Mouse (Mus musculus) forebrain, postnatal 0 days (tissue): Measurements from ENCODE around the gene Pcca. TPM values are rescaled to one million over a fixed set of nuclear protein-coding genes. Genes with fewer than 3 reads are reported as not detected.

Source experiments
- ATAC-seq: fragments of 200-750 bp; cut with Nextera tagmentation; 2 replicates; pipeline ENCODE4 v1.8.0; 2017; ENCODE audit warnings: mild to moderate bottlenecking, moderate library complexity
- DNase-seq: peaks from one replicate; pipeline ENCODE4 v3.0.0-alpha.2; 2015
- H3K27ac ChIP-seq: fragments of 300-500 bp; sonication (generic); 2 replicates; pipeline ENCODE4 v1.5.1; 2014; ENCODE audit warnings: low read depth, mild to moderate bottlenecking, antibody characterized with exemption, low read length, moderate library complexity, mixed read lengths
- H3K27me3 ChIP-seq: fragments of 300-500 bp; sonication (generic); 2 replicates; pipeline ENCODE4 v1.6.1; 2014; ENCODE audit warnings: mild to moderate bottlenecking, low read length, mixed read lengths; ENCODE audit not compliant: insufficient read depth
- H3K36me3 ChIP-seq: fragments of 300-500 bp; sonication (generic); 2 replicates; pipeline ENCODE4 v1.6.1; 2014; ENCODE audit warnings: mild to moderate bottlenecking, moderate library complexity; ENCODE audit not compliant: insufficient read depth
- H3K4me1 ChIP-seq: fragments of 300-500 bp; sonication (generic); 2 replicates; pipeline ENCODE4 v1.6.1; 2014; ENCODE audit warnings: antibody characterized with exemption; ENCODE audit not compliant: insufficient read depth
- H3K4me2 ChIP-seq: fragments of 300-500 bp; sonication (generic); 2 replicates; pipeline ENCODE4 v1.6.1; 2014; ENCODE audit warnings: low read depth, mild to moderate bottlenecking, moderate library complexity
- H3K4me3 ChIP-seq: fragments of 300-500 bp; sonication (generic); 2 replicates; pipeline ENCODE4 v1.5.1; 2014; ENCODE audit warnings: low read depth, low read length, mixed read lengths
- H3K9ac ChIP-seq: fragments of 300-500 bp; sonication (generic); 2 replicates; pipeline ENCODE4 v1.6.1; 2014; ENCODE audit warnings: mild to moderate bottlenecking
- H3K9me3 ChIP-seq: fragments of 300-500 bp; sonication (generic); 2 replicates; pipeline ENCODE4 v1.6.1; 2016; ENCODE audit warnings: low read length
- CTCF ChIP-seq: sonication (generic); IDR thresholded peaks from 2 replicates; pipeline ENCODE4 v1.5.1; 2016; ENCODE audit warnings: antibody characterized with exemption, control low read depth, low read depth
- WGBS: fragments of 180-500 bp; shearing (Covaris S2); extraction: QIAGEN DNeasy Blood & Tissue Kit; methylation state at CpG from one replicate; pipeline ENCODE4 v1.1.7; 2014; 5-methylcytosine and 5-hydroxymethylcytosine counted together
- polyA plus RNA-seq: library from polyadenylated mRNA; unstranded; fragments of >200 nt; fragmentation: Nextera tagmentation; extraction: Ambion mirVana; gene quantifications from 2 replicates; pipeline ENCODE4 v1.2.1, GENCODE M21; 2015
- total RNA-seq: library from RNA; depleted of rRNA; stranded (reverse); fragments of >200 nt; gene quantifications from 2 replicates; pipeline ENCODE4 v1.2.3, GENCODE M21; 2014

The Pcca gene
- total and polyA plus RNA-seq, 2 experiments from 2014 or later = 12.4 to 29.4 TPM

GRCm38 (mm10) chr14:122511519-122511918 lies 22.6 kb upstream of the Pcca start:
- ATAC-seq = no peak
- Histone ChIP-seq H3K4me1 (no peaks in the 10 kb centered on the region), H3K27ac (no peak overlapping the region), H3K36me3 (no peaks in the 10 kb centered on the region), H3K4me2 (no peak overlapping the region), H3K9me3 (no peaks in the 10 kb centered on the region), H3K4me3 (no peak overlapping the region), H3K9ac (no peak overlapping the region), H3K27me3 (no peaks in the 10 kb centered on the region)
- no peak for TF ChIP-seq CTCF
- DNase-seq = no peak
- 74% methylated on average over 3 of the region's 3 CpGs for WGBS

- Histone ChIP-seq H3K9me3 (no peaks in the 10 kb centered on the region), H3K36me3 (no peaks in the 10 kb centered on the region), H3K4me1 (no peaks in the 10 kb centered on the region), H3K4me3 (no peak overlapping the region), H3K4me2 (no peak overlapping the region), H3K27ac (no peak overlapping the region), H3K27me3 (no peaks in the 10 kb centered on the region), H3K9ac (no peak overlapping the region)
- DNase-seq (no peak), ATAC-seq (no peak)
- no peak for TF ChIP-seq CTCF
- WGBS = 73% methylated on average over 1 of the region's 1 CpGs
Measured at GRCm38 (mm10) chr14:122513511-122514036, 20.6 kb upstream of the Pcca start.

DNA sequence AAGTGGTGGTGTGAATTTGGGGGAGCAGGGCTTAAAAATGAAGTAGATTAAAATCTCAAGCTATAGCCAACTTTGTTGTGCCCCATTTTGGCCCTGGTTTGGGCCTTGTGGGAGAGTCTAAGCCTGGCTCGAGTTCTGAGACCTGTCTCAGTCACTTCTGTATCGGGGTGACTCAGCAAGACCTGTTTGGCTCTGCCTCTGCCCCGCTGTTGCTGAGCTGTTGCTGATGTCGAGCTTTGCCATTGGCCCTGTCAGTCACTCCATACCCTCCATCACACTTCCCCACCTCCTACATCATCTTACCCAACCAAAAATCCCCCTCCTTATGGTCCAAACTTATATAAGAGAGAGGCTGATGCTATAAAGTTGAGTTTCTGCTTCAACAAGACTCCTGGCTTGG lies 5.6 kb upstream of the Pcca start:
- Histone ChIP-seq H3K9ac (no peak overlapping the region), H3K4me1 (no peaks in the 10 kb centered on the region), H3K27me3 (no peaks in the 10 kb centered on the region), H3K4me3 (no peak overlapping the region), H3K4me2 (no peak overlapping the region), H3K27ac (no peak overlapping the region), H3K9me3 (0 out of 2 replicates have a peak, but pooled peaks cover 4% of the 10 kb centered on the region), H3K36me3 (no peaks in the 10 kb centered on the region)
- ATAC-seq (no peak), DNase-seq (no peak)
- WGBS = 88% methylated on average over 4 of the region's 4 CpGs
- no peak for TF ChIP-seq CTCF

GRCm38 (mm10) chr14:122535986-122536385 lies 1.9 kb downstream of the Pcca start:
- 94% methylated on average over 1 of the region's 1 CpGs for WGBS
- Histone ChIP-seq H3K27ac (no peak overlapping the region), H3K9me3 (no peaks in the 10 kb centered on the region), H3K27me3 (no peaks in the 10 kb centered on the region), H3K4me1 (no peaks in the 10 kb centered on the region), H3K4me2 (no peak overlapping the region), H3K4me3 (no peak overlapping the region), H3K9ac (no peak overlapping the region), H3K36me3 (no peaks in the 10 kb centered on the region)
- DNase-seq (no peak), ATAC-seq (no peak)
- TF ChIP-seq CTCF = no peak

GRCm38 (mm10) chr14:122548421-122548820 lies 14.3 kb downstream of the Pcca start:
- no peak overlapping the region for H3K4me2 ChIP-seq
- DNase-seq = no peak
- H3K27ac ChIP-seq = no peak overlapping the region
- no peak for TF ChIP-seq CTCF
- H3K27me3 ChIP-seq = no peaks in the 10 kb centered on the region
- no peak for ATAC-seq
- no peaks in the 10 kb centered on the region for H3K36me3 ChIP-seq
- H3K4me1 ChIP-seq = no peaks in the 10 kb centered on the region
- no peak overlapping the region for H3K4me3 ChIP-seq
- 98% methylated on average over 1 of the region's 1 CpGs for WGBS
- 0 out of 2 replicates have a peak, but pooled peaks cover 4% of the 10 kb centered on the region for H3K9me3 ChIP-seq
- H3K9ac ChIP-seq = no peak overlapping the region

DNA sequence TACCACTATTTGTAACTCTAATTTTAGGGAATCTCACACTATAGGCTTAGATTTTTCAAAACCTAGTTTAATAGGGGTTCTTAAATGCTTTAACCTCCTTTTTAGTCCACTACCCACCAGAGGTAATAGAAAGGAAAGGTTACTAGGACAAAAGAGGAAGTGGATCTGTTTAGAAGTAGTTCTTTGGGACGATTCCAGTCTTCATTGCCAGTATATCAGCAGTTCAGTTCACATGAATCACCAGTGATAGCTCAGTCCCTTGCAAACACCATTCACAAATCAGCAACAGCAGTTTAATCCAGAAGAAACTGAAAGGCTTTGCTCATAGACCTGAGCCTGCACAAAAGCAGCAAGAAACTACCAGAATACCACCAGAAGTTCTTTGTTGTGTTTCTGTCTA lies 14.8 kb downstream of the Pcca start:
- H3K9ac ChIP-seq = no peak overlapping the region
- WGBS = 86% methylated on average over 1 of the region's 1 CpGs
- no peaks in the 10 kb centered on the region for H3K4me1 ChIP-seq
- no peak for TF ChIP-seq CTCF
- ATAC-seq (no peak), DNase-seq (no peak)
- no peaks in the 10 kb centered on the region for H3K27me3 ChIP-seq
- no peak overlapping the region for H3K4me3 ChIP-seq
- no peak overlapping the region for H3K27ac ChIP-seq
- 0 out of 2 replicates have a peak, but pooled peaks cover 4% of the 10 kb centered on the region for H3K9me3 ChIP-seq
- no peak overlapping the region for H3K4me2 ChIP-seq
- H3K36me3 ChIP-seq = no peaks in the 10 kb centered on the region

DNA sequence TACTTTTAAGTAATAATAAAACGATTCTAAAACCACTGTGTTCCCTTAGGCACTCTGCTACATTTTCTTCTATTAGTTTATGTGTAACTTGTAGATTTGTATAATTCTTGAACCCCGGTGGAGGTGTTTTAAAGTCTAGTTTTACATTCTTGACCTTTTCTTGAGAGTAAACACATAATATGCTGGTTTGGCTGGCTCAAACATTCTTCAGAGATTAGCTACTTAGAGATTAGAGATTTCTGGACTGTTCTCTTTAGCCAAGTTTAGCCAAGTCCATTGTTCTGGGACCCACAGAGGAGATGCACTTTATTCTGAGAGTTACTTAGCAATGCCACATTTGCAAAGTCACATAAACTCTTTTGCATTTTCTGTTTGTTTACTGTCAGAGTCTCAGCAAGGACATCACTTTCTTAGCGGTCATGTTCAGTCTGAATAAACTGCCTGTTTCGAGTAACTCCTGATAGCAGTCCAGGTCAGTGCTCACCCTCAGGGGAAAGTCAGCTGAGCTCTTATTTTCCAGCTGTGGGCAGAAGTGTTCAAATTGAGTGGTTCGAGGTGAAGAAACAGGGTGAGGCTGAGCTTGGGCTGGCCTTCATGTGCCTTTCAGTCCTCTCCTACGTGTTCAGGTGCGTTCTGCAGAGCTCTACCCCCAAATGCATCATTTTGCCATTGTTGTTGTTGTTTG lies 18.8 kb downstream of the Pcca start:
- no peaks in the 10 kb centered on the region for H3K4me1 ChIP-seq
- 79% methylated on average over 7 of the region's 7 CpGs for WGBS
- H3K4me3 ChIP-seq = no peak overlapping the region
- H3K4me2 ChIP-seq = no peak overlapping the region
- 0 out of 2 replicates have a peak, but pooled peaks cover 4% of the 10 kb centered on the region for H3K9me3 ChIP-seq
- H3K9ac ChIP-seq = no peak overlapping the region
- no peaks in the 10 kb centered on the region for H3K36me3 ChIP-seq
- ATAC-seq = no peak
- no peak overlapping the region for H3K27ac ChIP-seq
- no peak for TF ChIP-seq CTCF
- no peak for DNase-seq
- no peaks in the 10 kb centered on the region for H3K27me3 ChIP-seq
